Mouse (Mus musculus) heart, embryonic 15.5 days (tissue): ENCODE results near the gene Gemin2. TPM values are rescaled to one million over a fixed set of nuclear protein-coding genes. Genes with fewer than 3 reads are reported as not detected.
A peak's percentile ranks its signal among the peaks of the same experiment; 100 is the strongest.

Source experiments
- ATAC-seq: fragments of 200-750 bp; cut with Nextera tagmentation; replicated peaks from 2 replicates; pipeline ENCODE4 v1.8.0; 2017; ENCODE audit warnings: low read depth, moderate TSS enrichment; ENCODE audit not compliant: insufficient number of reproducible peaks, insufficient read depth, low FRiP score
- H3K27ac ChIP-seq: fragments of 300-500 bp; sonication (generic); 2 replicates; pipeline ENCODE4 v1.5.1; 2015; ENCODE audit warnings: mild to moderate bottlenecking, inconsistent platforms
- H3K27me3 ChIP-seq: fragments of 300-500 bp; sonication (generic); 2 replicates; pipeline ENCODE4 v1.6.1; 2015; ENCODE audit warnings: inconsistent platforms
- H3K36me3 ChIP-seq: fragments of 300-500 bp; sonication (generic); 2 replicates; pipeline ENCODE4 v1.6.1; 2015; ENCODE audit warnings: mild to moderate bottlenecking, inconsistent platforms
- H3K4me1 ChIP-seq: fragments of 300-500 bp; sonication (generic); replicated peaks from 2 replicates; pipeline ENCODE4 v1.6.1; 2015; ENCODE audit warnings: inconsistent platforms
- H3K4me2 ChIP-seq: fragments of 300-500 bp; sonication (generic); 2 replicates; pipeline ENCODE4 v1.6.1; 2015; ENCODE audit warnings: inconsistent platforms, mild to moderate bottlenecking, moderate library complexity
- H3K4me3 ChIP-seq: fragments of 300-500 bp; sonication (generic); 2 replicates; pipeline ENCODE4 v1.5.1; 2015; ENCODE audit warnings: mild to moderate bottlenecking, inconsistent platforms
- H3K9ac ChIP-seq: fragments of 300-500 bp; sonication (generic); 2 replicates; pipeline ENCODE4 v1.6.1; 2015; ENCODE audit warnings: mild to moderate bottlenecking, inconsistent platforms
- H3K9me3 ChIP-seq: fragments of 300-500 bp; sonication (generic); replicated peaks from 2 replicates; pipeline ENCODE4 v1.6.1; 2016; ENCODE audit warnings: inconsistent platforms
- WGBS: fragments of 180-500 bp; shearing (Covaris S2); methylation state at CpG from one replicate; pipeline ENCODE4 v1.1.7; 2015; ENCODE audit warnings: mixed read lengths; 5-methylcytosine and 5-hydroxymethylcytosine counted together
- polyA plus RNA-seq: library from polyadenylated mRNA; unstranded; fragments of >200 nt; fragmentation: Nextera tagmentation; extraction: Ambion mirVana; gene quantifications from 2 replicates; pipeline ENCODE4 v1.2.1, GENCODE M21; 2015

Gemin2 gene
- polyA plus RNA-seq, 1 experiment from 2014 or later, result 20.8 TPM

DNA sequence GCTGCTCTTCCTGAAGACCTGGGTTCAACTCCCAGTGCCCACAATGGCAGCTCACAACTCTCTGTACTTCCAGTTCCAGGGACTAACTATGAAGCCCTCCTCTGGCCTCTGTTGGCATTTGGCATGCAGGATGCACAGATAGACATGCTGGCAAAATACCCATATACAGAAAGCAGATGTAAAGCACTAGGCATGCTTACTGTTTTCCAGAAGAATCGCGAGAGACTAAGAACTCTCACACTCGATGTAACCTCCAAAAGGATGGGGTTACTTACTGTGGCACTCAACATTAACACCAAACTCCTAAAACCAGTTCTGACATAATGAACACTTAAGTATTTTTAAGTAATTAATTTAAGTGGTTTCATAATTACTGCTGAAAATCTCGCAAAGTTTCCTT is 47.1 kb downstream of the Gemin2 start:
- Histone ChIP-seq H3K27me3 (no peaks in the 10 kb centered on the region), H3K4me2 (peak overlapping the region; percentile 63), H3K36me3 (peaks cover 17% of the 10 kb centered on the region), H3K9me3 (no peaks in the 10 kb centered on the region), H3K27ac (peak overlapping the region; percentile 92), H3K4me1 (peaks cover 15% of the 10 kb centered on the region), H3K9ac (peak overlapping the region; percentile 88), H3K4me3 (peak overlapping the region; percentile 82)
- no peak for ATAC-seq
- 51% methylated on average over 4 of the region's 4 CpGs for WGBS

DNA sequence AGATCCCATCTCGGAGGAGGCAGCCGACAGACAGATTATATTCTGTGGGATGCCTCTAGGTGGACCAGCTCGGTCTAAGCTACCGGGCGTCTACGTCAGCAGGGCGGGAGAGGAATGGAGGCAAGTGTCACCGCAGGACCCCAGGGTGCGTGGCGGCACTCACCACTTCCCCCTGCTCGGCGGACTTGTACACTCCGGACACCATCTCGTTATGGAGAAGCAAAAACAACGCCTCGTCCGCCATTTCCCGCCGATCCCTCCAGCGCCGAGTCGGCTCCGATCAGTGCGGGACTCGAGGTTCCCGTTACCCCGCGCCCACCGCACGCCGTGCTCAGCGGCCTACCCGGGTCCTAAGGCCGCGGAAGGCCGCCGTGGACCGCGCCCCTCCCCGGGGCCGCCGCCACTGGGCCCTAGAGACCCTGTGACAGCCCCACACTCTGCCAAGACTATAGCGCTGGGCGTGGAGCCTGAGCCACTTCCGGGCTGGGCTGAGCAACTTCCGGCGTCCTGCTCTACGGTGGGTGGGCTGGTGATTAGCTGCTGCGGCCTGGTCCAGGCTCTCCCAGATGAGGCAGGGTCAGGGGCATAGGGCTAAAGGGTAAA is 47.9 kb downstream of the Gemin2 start, which contains the start of gene Trappc6b:
Trappc6b (minus strand) TSS at position 480 of the 603 bp plus-strand sequence.
- ATAC-seq, result peak; percentile 96
- peaks cover 16% of the 10 kb centered on the region for H3K36me3 ChIP-seq
- H3K9ac ChIP-seq, result peak within 1 kb of the TSS; percentile 88
- peak within 1 kb of the TSS; percentile 92 for H3K27ac ChIP-seq
- H3K4me2 ChIP-seq, result peak within 1 kb of the TSS; percentile 63
- peak within 1 kb of the TSS; percentile 82 for H3K4me3 ChIP-seq
- no peaks in the 10 kb centered on the region for H3K9me3 ChIP-seq
- H3K4me1 ChIP-seq, result peaks cover 17% of the 10 kb centered on the region
- no peaks in the 10 kb centered on the region for H3K27me3 ChIP-seq
- under 1% methylated on average over 49 of the region's 49 CpGs for WGBS

DNA sequence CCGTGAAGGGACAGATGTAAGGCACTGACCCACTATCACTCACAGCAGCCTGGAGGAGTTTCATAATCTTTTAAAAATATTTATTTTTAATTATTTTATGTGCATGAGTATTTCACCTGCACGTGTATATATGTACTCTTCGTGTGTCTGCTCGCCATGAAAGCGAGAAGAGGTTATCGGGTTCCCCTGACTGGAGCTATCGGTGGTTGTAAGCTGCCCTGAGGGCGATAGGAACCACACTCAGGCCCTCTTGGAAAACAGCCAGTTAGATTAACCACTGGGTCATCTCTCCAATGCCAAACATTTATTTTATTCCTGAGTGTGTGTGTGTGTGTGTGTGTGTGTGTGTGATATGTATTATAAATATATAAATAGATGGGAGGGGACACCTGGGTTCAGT is 51.6 kb downstream of the Gemin2 start:
- WGBS, result 83% methylated on average over 8 of the region's 8 CpGs
- H3K4me3 ChIP-seq, result no peak overlapping the region

DNA sequence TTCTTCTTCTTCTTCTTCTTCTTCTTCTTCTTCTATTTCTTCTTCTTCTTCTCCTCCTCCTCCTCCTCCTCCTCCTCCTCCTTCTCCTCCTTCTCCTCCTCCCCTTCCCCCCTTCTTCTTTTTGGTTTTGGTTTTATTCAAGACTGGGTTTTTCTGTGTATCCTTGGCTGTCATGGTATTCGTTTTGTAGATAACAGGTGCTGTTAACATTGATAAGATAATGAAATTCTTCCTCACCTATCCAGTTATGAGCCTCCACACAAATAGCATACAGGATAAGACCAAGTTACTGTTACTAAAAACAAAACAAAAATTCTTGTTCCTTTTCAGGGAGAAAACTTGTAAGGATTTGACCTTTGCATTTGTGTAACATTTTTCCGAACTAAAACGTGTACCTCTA is 52.6 kb downstream of the Gemin2 start:
- WGBS, result 52% methylated on average over 3 of the region's 3 CpGs
- Histone ChIP-seq H3K4me1 (peaks cover 7% of the 10 kb centered on the region; the same call in 1 of the 2 replicates), H3K9me3 (no peaks in the 10 kb centered on the region), H3K27me3 (no peaks in the 10 kb centered on the region), H3K9ac (no peak overlapping the region), H3K4me2 (peak overlapping the region; percentile 75), H3K4me3 (peak overlapping the region; percentile 99), H3K36me3 (peaks cover 27% of the 10 kb centered on the region), H3K27ac (peak overlapping the region; percentile 94)
- no peak for ATAC-seq

More for the DNA sequence above, 51.6 kb downstream of the Gemin2 start:
- H3K36me3 ChIP-seq, result peaks cover 18% of the 10 kb centered on the region
- H3K27me3 ChIP-seq, result no peaks in the 10 kb centered on the region
- no peak overlapping the region for H3K27ac ChIP-seq
- H3K4me1 ChIP-seq, result peaks cover 11% of the 10 kb centered on the region
- no peak for ATAC-seq
- H3K4me2 ChIP-seq, result no peak overlapping the region
- no peaks in the 10 kb centered on the region for H3K9me3 ChIP-seq
- H3K9ac ChIP-seq, result no peak overlapping the region

DNA sequence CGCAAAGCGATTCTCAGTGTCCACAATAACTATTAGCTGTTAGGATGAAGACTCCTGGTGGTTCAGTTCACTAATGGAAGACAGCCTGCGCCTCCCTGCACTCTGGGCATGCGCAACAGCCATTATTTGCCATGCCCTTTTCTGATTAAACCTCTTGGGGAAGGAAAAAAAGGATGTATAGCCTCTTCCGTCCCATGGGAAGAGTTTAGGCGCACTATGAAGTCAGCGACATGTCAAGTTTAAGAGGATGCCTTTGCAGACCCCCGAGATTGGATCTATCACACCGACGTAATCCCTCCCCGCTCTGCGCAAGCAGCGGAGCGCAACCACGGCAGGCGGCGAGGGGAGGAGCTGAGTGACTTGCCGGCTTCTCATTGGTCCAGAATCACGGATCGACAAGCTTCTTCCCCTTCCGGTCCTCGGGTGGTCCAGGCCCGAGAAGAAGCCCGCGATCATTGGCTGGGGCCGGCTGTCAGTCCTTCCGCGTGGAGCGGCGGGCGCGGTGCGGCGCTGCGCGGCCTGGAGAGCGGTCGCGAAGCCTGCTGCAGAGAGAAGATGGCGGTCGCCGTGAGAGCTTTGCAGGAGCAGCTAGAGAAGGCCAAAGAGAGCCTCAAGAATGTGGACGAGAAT is 53.4 kb downstream of the Gemin2 start, which contains the start of gene Pnn:
Pnn (plus strand) TSS at position 437 of the 630 bp plus-strand sequence.
- ATAC-seq, result peak; percentile 100
- H3K4me1 ChIP-seq, result peaks cover 7% of the 10 kb centered on the region; the same call in 1 of the 2 replicates
- H3K4me3 ChIP-seq, result peak within 1 kb of the TSS; percentile 99
- no peaks in the 10 kb centered on the region for H3K9me3 ChIP-seq
- H3K4me2 ChIP-seq, result peak within 1 kb of the TSS; percentile 75
- H3K27me3 ChIP-seq, result no peaks in the 10 kb centered on the region
- H3K27ac ChIP-seq, result peak within 1 kb of the TSS; percentile 94
- H3K36me3 ChIP-seq, result peaks cover 35% of the 10 kb centered on the region
- H3K9ac ChIP-seq, result peak within 1 kb of the TSS; percentile 100
- WGBS, result under 1% methylated on average over 43 of the region's 43 CpGs

DNA sequence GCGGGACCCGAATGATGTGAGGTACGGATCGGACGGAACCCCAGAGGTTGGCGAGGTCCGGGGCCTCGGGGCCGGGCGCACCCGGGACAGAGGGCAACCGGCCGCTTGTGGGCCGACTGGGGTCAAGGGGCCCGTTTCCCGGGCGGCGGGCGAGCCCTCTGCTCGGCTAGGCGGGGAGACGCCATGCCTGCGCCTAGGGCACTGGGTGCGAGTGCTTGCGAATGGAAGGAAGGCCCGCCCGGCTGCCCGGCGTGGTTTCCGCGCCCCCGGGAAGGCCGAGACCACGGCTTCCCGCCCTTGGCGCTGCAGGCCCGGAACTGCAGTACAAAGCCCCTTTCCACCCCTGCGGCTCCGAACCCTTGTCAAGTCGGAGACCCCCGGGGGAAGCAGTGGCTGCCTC is 53.9 kb downstream of the Gemin2 start:
- Histone ChIP-seq H3K27ac (peak overlapping the region; percentile 90), H3K4me3 (peak overlapping the region; percentile 99)
- under 1% methylated on average over 41 of the region's 41 CpGs for WGBS

DNA sequence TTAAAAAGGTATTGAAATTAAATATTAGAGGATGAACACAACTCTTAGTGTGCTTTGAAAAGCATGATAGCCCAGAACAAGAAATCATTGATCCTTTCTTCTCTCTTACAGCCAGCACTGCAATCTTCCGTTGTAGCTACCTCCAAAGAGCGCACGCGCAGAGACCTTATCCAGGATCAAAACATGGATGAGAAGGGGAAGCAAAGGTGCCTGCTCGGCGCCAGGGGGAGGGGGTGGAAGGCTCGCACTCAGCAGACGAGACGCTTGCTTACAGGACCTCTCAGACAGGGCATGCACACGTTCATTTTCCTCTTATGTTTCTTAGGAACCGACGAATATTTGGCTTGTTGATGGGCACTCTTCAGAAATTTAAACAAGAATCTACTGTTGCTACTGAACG is 55.6 kb downstream of the Gemin2 start:
- H3K27me3 ChIP-seq, result no peaks in the 10 kb centered on the region
- peaks cover 47% of the 10 kb centered on the region for H3K36me3 ChIP-seq
- H3K27ac ChIP-seq, result no peak overlapping the region
- WGBS, result 91% methylated on average over 13 of the region's 13 CpGs
- no peak overlapping the region for H3K4me2 ChIP-seq
- no peak overlapping the region for H3K9ac ChIP-seq
- no peak for ATAC-seq
- H3K9me3 ChIP-seq, result no peaks in the 10 kb centered on the region
- peaks cover 7% of the 10 kb centered on the region; the same call in 1 of the 2 replicates for H3K4me1 ChIP-seq
- no peak overlapping the region for H3K4me3 ChIP-seq

More for the DNA sequence above, 53.9 kb downstream of the Gemin2 start:
- Histone ChIP-seq H3K9me3 (no peaks in the 10 kb centered on the region), H3K4me2 (peak overlapping the region; percentile 66), H3K36me3 (peaks cover 40% of the 10 kb centered on the region), H3K4me1 (peaks cover 7% of the 10 kb centered on the region; the same call in 1 of the 2 replicates), H3K9ac (peak overlapping the region; percentile 100), H3K27me3 (no peaks in the 10 kb centered on the region)
- peak; percentile 56 for ATAC-seq

DNA sequence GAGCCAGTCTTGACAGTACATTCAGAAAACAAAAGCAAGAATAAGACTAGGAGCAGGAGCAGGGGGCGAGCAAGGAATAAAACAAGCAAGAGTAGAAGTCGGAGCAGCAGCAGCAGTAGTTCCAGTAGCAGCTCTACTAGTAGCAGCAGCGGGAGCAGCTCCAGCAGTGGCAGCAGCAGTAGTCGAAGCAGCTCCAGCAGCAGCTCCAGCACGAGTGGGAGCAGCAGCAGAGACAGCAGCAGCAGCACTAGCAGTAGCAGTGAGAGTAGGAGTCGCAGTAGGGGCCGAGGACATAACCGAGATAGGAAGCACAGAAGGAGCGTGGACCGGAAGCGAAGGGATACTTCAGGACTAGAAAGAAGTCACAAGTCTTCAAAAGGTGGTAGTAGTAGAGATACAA is 59.1 kb downstream of the Gemin2 start:
- 83% methylated on average over 11 of the region's 11 CpGs for WGBS

DNA sequence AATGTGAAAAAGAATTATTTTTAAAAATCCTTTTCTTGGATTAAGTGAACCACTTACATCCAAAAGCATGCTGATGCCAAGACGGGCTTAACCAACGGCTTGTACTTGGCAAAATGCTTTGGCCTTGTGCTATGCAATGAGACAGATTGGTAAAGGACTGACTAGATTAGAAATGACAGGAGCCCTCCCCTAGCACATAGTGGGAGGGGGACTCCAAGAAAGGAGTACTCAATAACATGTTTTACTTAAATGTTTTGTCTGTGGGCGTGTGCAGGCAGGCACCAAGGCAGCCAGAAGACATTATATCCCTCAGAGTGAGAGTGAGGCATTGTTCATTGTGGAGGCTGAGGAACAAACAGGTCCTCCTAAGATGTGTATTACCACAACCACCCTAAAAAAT is 60.9 kb downstream of the Gemin2 start:
- H3K27ac ChIP-seq, result no peak overlapping the region
- no peak overlapping the region for H3K4me3 ChIP-seq
- no peak for ATAC-seq
- H3K36me3 ChIP-seq, result peaks cover 44% of the 10 kb centered on the region
- whole genome bisulfite sequencing, result 74% methylated on average over 3 of the region's 3 CpGs
- no peaks in the 10 kb centered on the region for H3K27me3 ChIP-seq
- H3K4me2 ChIP-seq, result no peak overlapping the region
- no peak overlapping the region for H3K9ac ChIP-seq
- no peaks in the 10 kb centered on the region for H3K4me1 ChIP-seq
- no peaks in the 10 kb centered on the region for H3K9me3 ChIP-seq

More for the DNA sequence above, 59.1 kb downstream of the Gemin2 start:
- Histone ChIP-seq H3K36me3 (peaks cover 53% of the 10 kb centered on the region), H3K4me1 (0 out of 2 replicates have a peak, but pooled peaks cover 3% of the 10 kb centered on the region), H3K4me2 (no peak overlapping the region), H3K27ac (no peak overlapping the region), H3K27me3 (no peaks in the 10 kb centered on the region), H3K4me3 (no peak overlapping the region), H3K9me3 (no peaks in the 10 kb centered on the region), H3K9ac (no peak overlapping the region)
- no peak for ATAC-seq

DNA sequence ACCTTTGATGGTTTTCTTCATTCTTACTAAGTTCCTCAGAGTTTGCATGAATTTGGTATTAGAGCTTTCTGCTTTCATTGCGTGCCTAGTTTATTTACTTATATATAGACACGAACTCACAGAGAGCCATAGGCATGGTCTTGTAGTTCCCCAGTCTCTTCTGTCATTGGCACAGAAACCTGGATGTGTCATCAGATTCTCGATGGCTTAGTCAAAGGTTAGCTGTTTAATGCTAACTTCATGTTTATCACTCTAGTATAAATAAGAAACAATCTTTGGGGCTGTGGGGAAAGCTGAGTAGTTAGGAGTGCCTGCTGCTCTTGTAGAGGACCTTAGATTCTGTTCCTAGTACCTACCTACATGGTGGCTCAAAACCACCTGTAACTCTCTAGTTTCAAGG is 63.8 kb downstream of the Gemin2 start:
- ATAC-seq, result no peak
- no peak overlapping the region for H3K27ac ChIP-seq
- no peaks in the 10 kb centered on the region for H3K4me1 ChIP-seq
- peaks cover 14% of the 10 kb centered on the region for H3K36me3 ChIP-seq
- no peak overlapping the region for H3K4me3 ChIP-seq
- no peak overlapping the region for H3K4me2 ChIP-seq
- 84% methylated on average over 3 of the region's 3 CpGs for WGBS
- no peaks in the 10 kb centered on the region for H3K9me3 ChIP-seq
- no peak overlapping the region for H3K9ac ChIP-seq
- no peaks in the 10 kb centered on the region for H3K27me3 ChIP-seq

DNA sequence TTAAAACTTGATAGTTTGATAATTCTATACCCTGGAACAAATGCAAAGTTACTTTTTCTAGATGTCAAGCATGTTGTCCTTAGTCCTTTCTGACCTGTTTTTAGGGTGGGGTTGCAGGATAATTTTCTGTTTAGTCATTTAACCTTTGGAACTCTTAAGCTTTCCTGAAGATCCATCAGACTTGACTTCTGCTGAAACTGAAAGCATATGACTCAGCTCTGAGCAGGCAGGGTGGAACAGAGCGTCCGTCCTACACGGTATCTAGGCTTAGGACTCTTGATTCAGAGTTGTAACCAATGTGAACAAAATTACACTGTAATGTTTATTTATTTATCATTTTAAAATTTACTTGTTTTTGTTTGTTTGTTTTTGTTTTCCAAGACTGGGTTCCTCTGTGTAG is 64.7 kb downstream of the Gemin2 start:
- 87% methylated on average over 3 of the region's 3 CpGs for WGBS
- H3K4me1 ChIP-seq, result no peaks in the 10 kb centered on the region
- no peaks in the 10 kb centered on the region for H3K9me3 ChIP-seq
- peaks cover 7% of the 10 kb centered on the region for H3K36me3 ChIP-seq
- no peak overlapping the region for H3K4me3 ChIP-seq
- H3K27me3 ChIP-seq, result no peaks in the 10 kb centered on the region
- H3K4me2 ChIP-seq, result no peak overlapping the region
- H3K27ac ChIP-seq, result no peak overlapping the region
- no peak overlapping the region for H3K9ac ChIP-seq
- ATAC-seq, result no peak
